Mouse (Mus musculus) brown adipose tissue, adult 24 weeks (tissue): ENCODE measurements around the gene Slc1a2. TPM values are rescaled to one million over a fixed set of nuclear protein-coding genes. Genes with fewer than 3 reads are reported as not detected.
A peak's percentile ranks its signal among the peaks of the same experiment; 100 is the strongest.

Source experiments
- H3K27ac ChIP-seq: fragments of 200-500 bp; replicated peaks from 2 replicates; pipeline ENCODE4 v1.5.1; 2012; ENCODE audit warnings: low read depth, mild to moderate bottlenecking, low read length
- H3K4me1 ChIP-seq: fragments of 200-500 bp; 2 replicates; pipeline ENCODE4 v1.6.1; 2012; ENCODE audit warnings: low read length, mixed read lengths; ENCODE audit not compliant: control insufficient read depth, insufficient read depth, insufficient read length
- H3K4me3 ChIP-seq: fragments of 200-500 bp; 2 replicates; pipeline ENCODE4 v1.5.1; 2012; ENCODE audit warnings: low read depth, mild to moderate bottlenecking, low read length, moderate library complexity; ENCODE audit not compliant: insufficient read depth
- polyA plus RNA-seq: library from polyadenylated mRNA; stranded (reverse); fragments of >200 nt; gene quantifications from 2 replicates; pipeline ENCODE4 v1.2.4, GENCODE M21; 2012; ENCODE audit not compliant: missing spikeins, insufficient read depth, insufficient read length

Slc1a2 gene
- not detected in 2 replicates for polyA plus RNA-seq

- Histone ChIP-seq H3K4me3 (peak within 1 kb of the TSS; percentile 54), H3K4me1 (no peaks in the 10 kb centered on the region; the same call in 1 of the 2 replicates), H3K27ac (no peak within 1 kb of the TSS)
These were observed at the start of gene Slc1a2 for GRCm38 (mm10) chr2:102658163-102658660. Gene Slc1a2, plus strand, starts transcription at chr2:102658659.

- Histone ChIP-seq H3K4me3 (no peak overlapping the region), H3K27ac (no peak overlapping the region)
These were observed 48.0 kb upstream of the Slc1a2 start for GRCm38 (mm10) chr2:102610485-102610884.

GRCm38 (mm10) chr2:102616637-102617036, 41.8 kb upstream of the Slc1a2 start:
- Histone ChIP-seq H3K27ac (no peak overlapping the region), H3K4me3 (no peak overlapping the region), H3K4me1 (no peaks in the 10 kb centered on the region)

More at GRCm38 (mm10) chr2:102610485-102610884, 48.0 kb upstream of the Slc1a2 start:
- no peaks in the 10 kb centered on the region for H3K4me1 ChIP-seq

- Histone ChIP-seq H3K27ac (no peak overlapping the region), H3K4me1 (no peaks in the 10 kb centered on the region), H3K4me3 (no peak overlapping the region)
These were observed 37.6 kb upstream of the Slc1a2 start for GRCm38 (mm10) chr2:102620744-102621429.

GRCm38 (mm10) chr2:102622176-102622575, 36.3 kb upstream of the Slc1a2 start:
- Histone ChIP-seq H3K27ac (no peak overlapping the region), H3K4me3 (no peak overlapping the region), H3K4me1 (no peaks in the 10 kb centered on the region)

- Histone ChIP-seq H3K27ac (no peak overlapping the region), H3K4me3 (no peak overlapping the region), H3K4me1 (no peaks in the 10 kb centered on the region)
These were observed 35.5 kb upstream of the Slc1a2 start for GRCm38 (mm10) chr2:102622943-102623342.

- Histone ChIP-seq H3K27ac (no peak overlapping the region), H3K4me1 (no peaks in the 10 kb centered on the region), H3K4me3 (no peak overlapping the region)
These were observed 33.9 kb upstream of the Slc1a2 start for GRCm38 (mm10) chr2:102624538-102624937.

GRCm38 (mm10) chr2:102632361-102632760, 26.1 kb upstream of the Slc1a2 start:
- Histone ChIP-seq H3K27ac (no peak overlapping the region), H3K4me3 (no peak overlapping the region)

GRCm38 (mm10) chr2:102634010-102634409, 24.4 kb upstream of the Slc1a2 start:
- Histone ChIP-seq H3K4me1 (no peaks in the 10 kb centered on the region), H3K27ac (no peak overlapping the region), H3K4me3 (no peak overlapping the region)

More at GRCm38 (mm10) chr2:102632361-102632760, 26.1 kb upstream of the Slc1a2 start:
- no peaks in the 10 kb centered on the region for H3K4me1 ChIP-seq

GRCm38 (mm10) chr2:102635523-102636060, 22.9 kb upstream of the Slc1a2 start:
- Histone ChIP-seq H3K4me1 (no peaks in the 10 kb centered on the region), H3K27ac (no peak overlapping the region), H3K4me3 (no peak overlapping the region)

- no peak overlapping the region for H3K27ac ChIP-seq
- H3K4me3 ChIP-seq, result no peak overlapping the region
- H3K4me1 ChIP-seq, result no peaks in the 10 kb centered on the region
These were observed 22.3 kb upstream of the Slc1a2 start for GRCm38 (mm10) chr2:102636116-102636600.

GRCm38 (mm10) chr2:102638140-102638539, 20.3 kb upstream of the Slc1a2 start:
- Histone ChIP-seq H3K4me3 (no peak overlapping the region), H3K4me1 (no peaks in the 10 kb centered on the region), H3K27ac (no peak overlapping the region)

- H3K27ac ChIP-seq, result no peak overlapping the region
- no peaks in the 10 kb centered on the region for H3K4me1 ChIP-seq
- H3K4me3 ChIP-seq, result no peak overlapping the region
These were observed 19.8 kb upstream of the Slc1a2 start for GRCm38 (mm10) chr2:102638690-102639089.

- Histone ChIP-seq H3K4me3 (no peak overlapping the region), H3K27ac (no peak overlapping the region), H3K4me1 (no peaks in the 10 kb centered on the region)
These were observed 9.5 kb upstream of the Slc1a2 start for GRCm38 (mm10) chr2:102648845-102649500.

GRCm38 (mm10) chr2:102650322-102650721, 8.1 kb upstream of the Slc1a2 start:
- Histone ChIP-seq H3K4me1 (no peaks in the 10 kb centered on the region), H3K27ac (no peak overlapping the region), H3K4me3 (no peak overlapping the region)
